Mouse (Mus musculus): ENCODE measurements around the gene Slc51b. TPM values are rescaled to one million over a fixed set of nuclear protein-coding genes. Genes with fewer than 3 reads are reported as not detected.

The Slc51b gene
- polyA plus RNA-seq, 1 experiment from 2014 or later: not detected

GRCm38 (mm10) chr9:65405184-65405449 lies 17.6 kb downstream of the Slc51b start:
- DNase-seq: no peak
- Histone ChIP-seq H3K27me3 (ENCODE audit: control insufficient read depth, insufficient read depth, low read length) (no peaks in the 10 kb centered on the region), H3K4me1 (ENCODE audit: control insufficient read depth, insufficient read depth, low read length) (no peaks in the 10 kb centered on the region), H3K36me3 (ENCODE audit: control insufficient read depth, insufficient read depth, low read length) (no peaks in the 10 kb centered on the region), H3K9me3 (ENCODE audit: control insufficient read depth, low read length) (no peaks in the 10 kb centered on the region), H3K4me2 (ENCODE audit: low read length) (no peak overlapping the region), H3K4me3 (replicated peaks; ENCODE audit: low read depth, low read length) (no peak overlapping the region), H3K27ac (replicated peaks; ENCODE audit: low read depth, low read length) (no peak overlapping the region), H3K9ac (replicated peaks; ENCODE audit: low read length) (no peak overlapping the region)
- no peak for ATAC-seq (ENCODE audit: low FRiP score, low TSS enrichment)
- 87% methylated on average over 2 of the region's 2 CpGs for WGBS

GRCm38 (mm10) chr9:65404331-65405183 lies 18.2 kb downstream of the Slc51b start:
- Histone ChIP-seq H3K9ac (replicated peaks; ENCODE audit: low read length) (no peak overlapping the region), H3K4me1 (ENCODE audit: control insufficient read depth, insufficient read depth, low read length) (no peaks in the 10 kb centered on the region), H3K4me3 (replicated peaks; ENCODE audit: low read depth, low read length) (no peak overlapping the region), H3K36me3 (ENCODE audit: control insufficient read depth, insufficient read depth, low read length) (no peaks in the 10 kb centered on the region), H3K4me2 (ENCODE audit: low read length) (no peak overlapping the region), H3K27me3 (ENCODE audit: control insufficient read depth, insufficient read depth, low read length) (no peaks in the 10 kb centered on the region), H3K9me3 (ENCODE audit: control insufficient read depth, low read length) (no peaks in the 10 kb centered on the region), H3K27ac (replicated peaks; ENCODE audit: low read depth, low read length) (no peak overlapping the region)
- ATAC-seq (ENCODE audit: low FRiP score, low TSS enrichment) (no peak), DNase-seq (peak; percentile 58)
- 83% methylated on average over 15 of the region's 15 CpGs for WGBS

GRCm38 (mm10) chr9:65399934-65400333 lies 22.8 kb downstream of the Slc51b start:
- DNase-seq (no peak), ATAC-seq (ENCODE audit: low FRiP score, low TSS enrichment) (no peak)
- no peak overlapping the region for H3K27ac ChIP-seq (replicated peaks; ENCODE audit: low read depth, low read length)
- 90% methylated on average over 6 of the region's 6 CpGs for WGBS
- H3K27me3 ChIP-seq (ENCODE audit: control insufficient read depth, insufficient read depth, low read length): no peaks in the 10 kb centered on the region
- H3K4me2 ChIP-seq (ENCODE audit: low read length): no peak overlapping the region
- no peak overlapping the region for H3K4me3 ChIP-seq (replicated peaks; ENCODE audit: low read depth, low read length)
- no peaks in the 10 kb centered on the region for H3K36me3 ChIP-seq (ENCODE audit: control insufficient read depth, insufficient read depth, low read length)
- H3K4me1 ChIP-seq (ENCODE audit: control insufficient read depth, insufficient read depth, low read length): peaks cover 5% of the 10 kb centered on the region
- H3K9ac ChIP-seq (replicated peaks; ENCODE audit: low read length): no peak overlapping the region
- H3K9me3 ChIP-seq (ENCODE audit: control insufficient read depth, low read length): no peaks in the 10 kb centered on the region

- H3K36me3 ChIP-seq (ENCODE audit: control insufficient read depth, insufficient read depth, low read length): no peaks in the 10 kb centered on the region
- H3K4me1 ChIP-seq (ENCODE audit: control insufficient read depth, insufficient read depth, low read length): peaks cover 5% of the 10 kb centered on the region
- peak within 1 kb of the TSS; percentile 55 for H3K9ac ChIP-seq (replicated peaks; ENCODE audit: low read length)
- no peaks in the 10 kb centered on the region for H3K9me3 ChIP-seq (ENCODE audit: control insufficient read depth, low read length)
- peak within 1 kb of the TSS; percentile 41 for H3K4me3 ChIP-seq (replicated peaks; ENCODE audit: low read depth, low read length)
- DNase-seq (peak; percentile 80), ATAC-seq (ENCODE audit: low FRiP score, low TSS enrichment) (peak; percentile 70; the same call in 1 of the 2 replicates)
- under 1% methylated on average over 24 of the region's 24 CpGs for WGBS
- H3K27me3 ChIP-seq (ENCODE audit: control insufficient read depth, insufficient read depth, low read length): no peaks in the 10 kb centered on the region
- H3K4me2 ChIP-seq (ENCODE audit: low read length): peak within 1 kb of the TSS; percentile 77
- no peak within 1 kb of the TSS for H3K27ac ChIP-seq (replicated peaks; ENCODE audit: low read depth, low read length)
These were observed 24.5 kb downstream of the Slc51b start, which contains the start of gene Rasl12 for GRCm38 (mm10) chr9:65398279-65398678. Gene Rasl12, plus strand, starts transcription at chr9:65398506.

- no peak for DNase-seq
- 71% methylated on average over 2 of the region's 2 CpGs for WGBS
- no peaks in the 10 kb centered on the region for H3K36me3 ChIP-seq (ENCODE audit: control insufficient read depth, insufficient read depth, low read length)
- H3K4me1 ChIP-seq (ENCODE audit: control insufficient read depth, insufficient read depth, low read length): peaks cover 5% of the 10 kb centered on the region
- peaks cover 33% of the 10 kb centered on the region for H3K27me3 ChIP-seq (ENCODE audit: control insufficient read depth, insufficient read depth, low read length)
- H3K9ac ChIP-seq (replicated peaks; ENCODE audit: low read length): no peak overlapping the region
- no peaks in the 10 kb centered on the region for H3K9me3 ChIP-seq (ENCODE audit: control insufficient read depth, low read length)
- no peak overlapping the region for H3K27ac ChIP-seq (replicated peaks; ENCODE audit: low read depth, low read length)
- no peak overlapping the region for H3K4me3 ChIP-seq (replicated peaks; ENCODE audit: low read depth, low read length)
- H3K4me2 ChIP-seq (ENCODE audit: low read length): no peak overlapping the region
- ATAC-seq (ENCODE audit: low FRiP score, low TSS enrichment): no peak
These were observed 28.4 kb downstream of the Slc51b start for GRCm38 (mm10) chr9:65394360-65394759.

GRCm38 (mm10) chr9:65393606-65394005 lies 29.1 kb downstream of the Slc51b start:
- Histone ChIP-seq H3K27me3 (ENCODE audit: control insufficient read depth, insufficient read depth, low read length) (peaks cover 40% of the 10 kb centered on the region), H3K9me3 (ENCODE audit: control insufficient read depth, low read length) (no peaks in the 10 kb centered on the region), H3K4me2 (ENCODE audit: low read length) (no peak overlapping the region), H3K4me1 (ENCODE audit: control insufficient read depth, insufficient read depth, low read length) (peaks cover 5% of the 10 kb centered on the region), H3K4me3 (replicated peaks; ENCODE audit: low read depth, low read length) (no peak overlapping the region), H3K9ac (replicated peaks; ENCODE audit: low read length) (no peak overlapping the region), H3K36me3 (ENCODE audit: control insufficient read depth, insufficient read depth, low read length) (no peaks in the 10 kb centered on the region), H3K27ac (replicated peaks; ENCODE audit: low read depth, low read length) (no peak overlapping the region)
- DNase-seq: no peak
- ATAC-seq (ENCODE audit: low FRiP score, low TSS enrichment): no peak
- 66% methylated on average over 2 of the region's 2 CpGs for WGBS

GRCm38 (mm10) chr9:65392638-65393364 lies 30.0 kb downstream of the Slc51b start:
- no peak overlapping the region for H3K4me2 ChIP-seq (ENCODE audit: low read length)
- no peak overlapping the region for H3K27ac ChIP-seq (replicated peaks; ENCODE audit: low read depth, low read length)
- H3K9me3 ChIP-seq (ENCODE audit: control insufficient read depth, low read length): no peaks in the 10 kb centered on the region
- 26% methylated on average over 6 of the region's 6 CpGs for WGBS
- peaks cover 40% of the 10 kb centered on the region for H3K27me3 ChIP-seq (ENCODE audit: control insufficient read depth, insufficient read depth, low read length)
- no peaks in the 10 kb centered on the region; the same call in 1 of the 2 replicates for H3K4me1 ChIP-seq (ENCODE audit: control insufficient read depth, insufficient read depth, low read length)
- DNase-seq (peak; percentile 76), ATAC-seq (ENCODE audit: low FRiP score, low TSS enrichment) (no peak)
- H3K9ac ChIP-seq (replicated peaks; ENCODE audit: low read length): no peak overlapping the region
- H3K4me3 ChIP-seq (replicated peaks; ENCODE audit: low read depth, low read length): no peak overlapping the region
- no peaks in the 10 kb centered on the region for H3K36me3 ChIP-seq (ENCODE audit: control insufficient read depth, insufficient read depth, low read length)

GRCm38 (mm10) chr9:65391613-65391964 lies 31.2 kb downstream of the Slc51b start, which contains the start of gene Kbtbd13:
Gene Kbtbd13, minus strand, starts transcription at chr9:65391652.
- Histone ChIP-seq H3K4me3 (replicated peaks; ENCODE audit: low read depth, low read length) (peak within 1 kb of the TSS; percentile 35), H3K27me3 (ENCODE audit: control insufficient read depth, insufficient read depth, low read length) (peaks cover 40% of the 10 kb centered on the region), H3K9ac (replicated peaks; ENCODE audit: low read length) (peak within 1 kb of the TSS; percentile 29; the same call in 1 of the 2 replicates), H3K36me3 (ENCODE audit: control insufficient read depth, insufficient read depth, low read length) (no peaks in the 10 kb centered on the region), H3K4me1 (ENCODE audit: control insufficient read depth, insufficient read depth, low read length) (no peaks in the 10 kb centered on the region), H3K9me3 (ENCODE audit: control insufficient read depth, low read length) (no peaks in the 10 kb centered on the region), H3K4me2 (ENCODE audit: low read length) (peak within 1 kb of the TSS; percentile 50), H3K27ac (replicated peaks; ENCODE audit: low read depth, low read length) (no peak within 1 kb of the TSS)
- no peak for ATAC-seq (ENCODE audit: low FRiP score, low TSS enrichment)
- DNase-seq: no peak
- 40% methylated on average over 8 of the region's 8 CpGs for WGBS
